17 mouse cellular contexts compared by ENCODE assay signal in the genomic region with DNA sequence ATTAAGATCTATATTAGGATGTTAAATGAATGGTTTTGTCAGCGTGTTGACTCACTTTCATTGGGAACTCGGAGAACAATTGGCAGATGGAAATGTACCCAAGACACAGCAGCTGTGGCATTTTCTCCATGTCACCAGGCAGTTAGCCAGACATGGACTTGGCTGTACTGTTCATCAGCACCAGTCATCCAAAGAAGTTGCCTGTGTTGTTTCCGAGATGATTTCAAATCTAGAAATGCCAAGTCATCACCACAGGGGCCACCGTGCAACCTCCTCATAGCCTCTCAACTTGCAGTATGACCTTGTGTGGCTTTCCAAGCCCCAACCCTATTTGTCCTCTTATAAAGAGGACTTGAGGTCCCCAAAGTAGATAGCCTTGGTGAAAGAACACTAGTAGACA.
DNase-seq lines count a peak whose midpoint lies in the region; ATAC-seq and TF ChIP-seq lines count a peak whose summit lies in the region.
"Had no signal": no experiment of that assay in that cellular context is flagged by ENCODE, and none has a peak within 500 bp of the region (broad histone marks: within the 10 kb centered on the region; RNA-seq: fewer than 3 reads in every experiment).

No protein-coding gene starts in this region.

- no peak overlapping the region for H3K27ac ChIP-seq in lung, embryonic 16.5 days (ENCODE audit: low read length)
- H3K27ac ChIP-seq: embryonic facial prominence, embryonic 15.5 days; forebrain, embryonic 10.5 days; hindbrain, embryonic 12.5 days; layer of hippocampus, adult 2 months; limb, embryonic 10.5 days had no signal

- H3K27me3 ChIP-seq in lung, embryonic 16.5 days (ENCODE audit: control insufficient read depth, insufficient read depth, low read depth, low read length) = no peaks in the 10 kb centered on the region
- H3K27me3 ChIP-seq: embryonic facial prominence, embryonic 15.5 days; hindbrain, embryonic 12.5 days had no signal

- H3K4me3 ChIP-seq in lung, adult 2 months (replicated peaks; ENCODE audit: extremely low read depth, low read depth, low read length) = no peak overlapping the region
- H3K4me3 ChIP-seq in lung, embryonic 16.5 days (ENCODE audit: low read length) = no peak overlapping the region
- H3K4me3 ChIP-seq: embryonic facial prominence, embryonic 15.5 days; forebrain, embryonic 10.5 days; hindbrain, embryonic 12.5 days; layer of hippocampus, adult 2 months; limb, embryonic 10.5 days had no signal

- H3K4me1 ChIP-seq in lung, adult 2 months (ENCODE audit: control insufficient read depth, insufficient read depth, low read length) = peaks cover 5% of the 10 kb centered on the region; the same call in 1 of the 2 replicates
- peaks cover 5% of the 10 kb centered on the region; the same call in 1 of the 2 replicates for H3K4me1 ChIP-seq in lung, embryonic 16.5 days (replicated peaks; ENCODE audit: control insufficient read depth, insufficient read depth, low read length)
- H3K4me1 ChIP-seq: embryonic facial prominence, embryonic 15.5 days; forebrain, embryonic 10.5 days; hindbrain, embryonic 12.5 days; limb, embryonic 10.5 days had no signal

- ATAC-seq in lung, embryonic 16.5 days (ENCODE audit: low read depth) = peak; percentile 47; the same call in 1 of the 2 replicates
- peak; percentile 24 for ATAC-seq in megakaryocyte progenitor cell, adult 5-6 weeks (replicated peaks; ENCODE audit: poor library complexity)
- ATAC-seq: midbrain, embryonic 16.5 days had no signal

- TF ChIP-seq POLR2A in lung, adult 2 months (IDR thresholded peaks at IDR 0.05; ENCODE audit: borderline replicate concordance, extremely low read depth, low read depth, low read length) = no peak

- DNase-seq in cerebellum, postnatal 10 days = peak; percentile 48 to 51
- no peak for DNase-seq in cerebellum, adult 9-11 months
- peak; percentile 9 to 36 for DNase-seq in lung, adult 18-20 months
- DNase-seq in lung, adult 2 months = no peak
- no peak for DNase-seq in thymus, postnatal 0 days (ENCODE audit: low spot score)
- DNase-seq in left cerebral cortex, postnatal 25 days (ENCODE audit: low spot score in 2 of 2) = no peak
- DNase-seq: kidney, adult 8-10 months; kidney, postnatal 14 days had no signal

- WGBS in lung, adult 2 months = 64% methylated on average over 4 of the region's 4 CpGs
- 59% methylated on average over 4 of the region's 4 CpGs for WGBS in lung, embryonic 16.5 days

- H3K9me3 ChIP-seq in lung, embryonic 16.5 days (ENCODE audit: control insufficient read depth, low read length) = no peaks in the 10 kb centered on the region
- H3K9me3 ChIP-seq: embryonic facial prominence, embryonic 15.5 days; forebrain, embryonic 10.5 days; hindbrain, embryonic 12.5 days; limb, embryonic 10.5 days had no signal

- H3K36me3 ChIP-seq in lung, embryonic 16.5 days (ENCODE audit: control insufficient read depth, insufficient read depth, low read length) = no peaks in the 10 kb centered on the region
- H3K36me3 ChIP-seq: embryonic facial prominence, embryonic 15.5 days; forebrain, embryonic 10.5 days; hindbrain, embryonic 12.5 days; limb, embryonic 10.5 days had no signal

- H3K4me2 ChIP-seq in lung, embryonic 16.5 days (ENCODE audit: low read depth, low read length) = no peak overlapping the region
- H3K4me2 ChIP-seq: embryonic facial prominence, embryonic 15.5 days; hindbrain, embryonic 12.5 days had no signal

- intact Hi-C loops in left cerebral cortex, postnatal 25 days (cut with DNase I) = no loop called here

- no peak for TF ChIP-seq CTCF in lung, adult 2 months (IDR thresholded peaks at IDR 0.05; ENCODE audit: insufficient read depth, low read length)

- no peak overlapping the region for H3K9ac ChIP-seq in lung, embryonic 16.5 days (ENCODE audit: low read length)
- H3K9ac ChIP-seq: embryonic facial prominence, embryonic 15.5 days; hindbrain, embryonic 12.5 days; liver, postnatal 0 days had no signal

Comparison
In these comparisons a context has a peak if more than half of its experiments do, and no peak if none do; other contexts are left out.
1. DNase-seq: peak in cerebellum, postnatal 10 days (2 of 2) and lung, adult 18-20 months (2 of 2); none in cerebellum, adult 9-11 months (single experiment), lung, adult 2 months (single experiment), thymus, postnatal 0 days (single experiment) and left cerebral cortex, postnatal 25 days (0 of 2).